Mouse (Mus musculus) embryonic fibroblast, embryonic 13.5 days (primary cell): ENCODE data around the gene Gm10840.

Experiments used
- CTCF ChIP-seq: IDR thresholded peaks from 2 replicates; pipeline ENCODE4 v1.5.1; 2011; ENCODE audit warnings: mild to moderate bottlenecking, control low read depth, low read length, moderate library complexity, borderline replicate concordance; ENCODE audit not compliant: insufficient read depth
- POLR2A ChIP-seq: IDR thresholded peaks from 2 replicates; pipeline ENCODE4 v1.6.1; 2011; ENCODE audit warnings: low read depth, mild to moderate bottlenecking, control low read depth, low read length, moderate library complexity

DNA sequence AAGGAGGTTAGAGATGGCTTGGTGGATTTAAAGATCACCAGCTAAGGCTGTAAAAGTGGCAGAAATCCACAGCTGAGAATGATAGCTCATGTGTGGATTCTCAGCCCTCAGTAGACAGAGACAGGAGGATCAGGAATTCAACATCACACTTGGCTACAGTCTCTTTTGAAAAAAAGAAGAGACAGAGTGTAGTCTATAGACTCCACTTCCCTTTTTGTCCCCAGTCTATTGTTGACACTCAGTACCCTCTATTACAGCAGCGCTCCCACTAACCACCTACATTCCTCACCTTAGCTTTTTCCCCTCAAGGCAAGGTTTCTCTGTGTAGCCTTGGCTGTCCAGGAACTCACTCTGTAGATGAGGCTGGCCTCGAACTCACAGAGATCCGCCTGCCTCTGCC lies 31.1 kb downstream of the Gm10840 start:
- no peak for TF ChIP-seq CTCF
- no peak for TF ChIP-seq POLR2A
